Mouse (Mus musculus) ES-CJ7 (cell line): ENCODE results near the gene Sstr1.

ENCODE experiments used
- DNase-seq: peaks from one replicate; pipeline ENCODE4 v3.0.0; 2011; ENCODE audit warnings: low read depth, low spot score

Sstr1 gene

DNA sequence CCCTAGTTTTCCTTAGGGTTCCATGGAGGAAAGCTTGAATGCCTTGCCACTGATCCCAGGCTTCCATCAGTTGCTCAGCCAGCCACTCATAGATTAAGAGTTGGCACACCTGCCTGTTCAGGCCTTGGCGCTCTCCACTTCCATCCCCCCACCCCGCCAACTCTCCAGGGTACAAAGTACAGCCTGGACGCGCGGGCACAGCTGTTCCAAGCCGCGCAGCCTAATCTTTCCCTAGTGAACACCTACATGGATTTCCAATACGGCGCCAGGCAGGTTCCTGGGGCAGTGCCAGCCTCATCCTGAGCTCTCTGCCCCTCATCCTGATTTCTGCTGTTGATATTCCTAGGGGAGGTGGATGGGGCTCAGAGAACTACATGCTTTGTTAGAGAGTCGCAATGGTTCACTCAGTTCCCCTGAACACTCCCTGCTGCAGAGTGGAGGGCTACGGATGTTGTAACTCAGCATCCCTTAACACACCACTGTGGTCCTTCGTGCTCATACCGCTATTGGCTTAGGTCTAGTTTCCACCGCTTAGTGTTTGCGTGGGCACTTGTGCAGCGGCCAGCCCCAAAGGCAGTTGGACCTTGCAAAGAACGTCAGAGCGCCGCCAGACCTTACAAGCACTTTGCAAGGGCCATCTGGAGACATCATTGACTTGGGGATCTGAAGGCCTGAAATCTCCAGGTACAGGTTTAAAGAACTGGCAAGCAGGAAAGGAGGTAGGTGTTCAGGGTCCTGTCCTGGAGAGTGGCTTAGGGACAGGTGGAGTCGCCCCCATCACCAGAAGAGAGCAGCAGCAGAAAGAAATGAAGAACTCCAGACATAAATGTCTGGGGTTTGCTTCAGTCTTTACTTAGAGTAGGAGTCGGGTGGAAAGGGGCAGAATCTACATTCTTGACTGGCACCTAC lies at the start of gene Sstr1:
Gene Sstr1, plus strand, starts transcription at position 610 of the 909 bp plus-strand sequence.
- DNase-seq, result peak; percentile 10

DNA sequence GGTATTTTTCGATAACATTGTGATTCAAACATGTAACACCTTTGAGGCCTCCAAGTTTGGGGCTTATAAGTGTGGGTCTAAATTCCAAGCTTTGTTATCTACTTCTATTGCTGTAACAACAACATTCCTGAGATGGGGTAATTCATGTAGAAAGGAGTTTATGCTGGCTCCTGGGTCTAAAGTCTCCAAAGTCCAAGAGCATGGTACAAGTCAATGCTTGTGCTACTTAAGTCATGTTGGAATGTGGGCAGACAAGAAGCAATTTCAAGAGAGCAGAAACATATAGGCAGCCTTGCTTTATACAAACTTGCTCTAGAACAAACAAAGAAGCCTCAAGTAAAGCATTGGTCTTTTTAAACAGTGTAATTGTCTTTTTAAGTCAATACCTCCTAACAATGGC lies 12.8 kb upstream of the Sstr1 start:
- no peak for DNase-seq

DNA sequence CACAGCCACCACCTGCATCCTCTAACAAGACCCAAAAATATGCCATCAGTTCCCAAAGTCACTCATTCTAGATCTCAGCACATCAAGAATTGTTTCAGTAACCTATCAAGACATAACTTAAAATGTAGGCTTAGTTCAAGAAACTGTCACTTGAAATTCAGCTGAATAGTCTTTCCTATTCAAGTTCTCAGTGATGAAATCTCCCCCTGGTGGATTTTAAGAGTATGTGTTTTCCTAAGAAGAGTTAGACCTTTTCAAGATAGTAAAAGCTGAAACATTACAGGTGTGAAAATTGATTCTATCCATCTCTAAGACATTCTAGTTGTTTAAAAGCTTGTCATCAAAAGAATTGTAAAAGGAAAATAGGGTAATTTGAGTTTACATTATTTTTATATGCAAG lies 10.4 kb upstream of the Sstr1 start:
- peak; percentile 13 for DNase-seq

DNA sequence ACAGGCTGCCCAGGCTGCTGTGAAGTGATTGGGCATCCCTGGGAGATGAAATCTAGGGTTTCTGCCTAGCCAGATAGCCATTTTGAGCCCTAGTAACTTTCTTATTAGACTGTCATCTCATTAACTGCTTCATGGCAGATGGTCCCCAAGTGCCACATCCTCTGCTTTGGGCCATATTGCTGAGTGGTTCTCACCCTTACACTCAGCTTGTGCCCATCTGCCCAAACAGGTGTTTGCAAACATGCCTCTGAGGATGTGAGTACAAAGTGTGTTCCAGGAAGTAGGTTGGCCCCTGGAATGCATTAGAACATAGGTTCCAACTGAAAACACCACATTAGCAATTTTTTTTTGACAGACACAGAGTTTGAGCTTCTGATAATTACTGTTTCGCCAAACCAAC lies 3.6 kb upstream of the Sstr1 start:
- DNase-seq, result no peak

DNA sequence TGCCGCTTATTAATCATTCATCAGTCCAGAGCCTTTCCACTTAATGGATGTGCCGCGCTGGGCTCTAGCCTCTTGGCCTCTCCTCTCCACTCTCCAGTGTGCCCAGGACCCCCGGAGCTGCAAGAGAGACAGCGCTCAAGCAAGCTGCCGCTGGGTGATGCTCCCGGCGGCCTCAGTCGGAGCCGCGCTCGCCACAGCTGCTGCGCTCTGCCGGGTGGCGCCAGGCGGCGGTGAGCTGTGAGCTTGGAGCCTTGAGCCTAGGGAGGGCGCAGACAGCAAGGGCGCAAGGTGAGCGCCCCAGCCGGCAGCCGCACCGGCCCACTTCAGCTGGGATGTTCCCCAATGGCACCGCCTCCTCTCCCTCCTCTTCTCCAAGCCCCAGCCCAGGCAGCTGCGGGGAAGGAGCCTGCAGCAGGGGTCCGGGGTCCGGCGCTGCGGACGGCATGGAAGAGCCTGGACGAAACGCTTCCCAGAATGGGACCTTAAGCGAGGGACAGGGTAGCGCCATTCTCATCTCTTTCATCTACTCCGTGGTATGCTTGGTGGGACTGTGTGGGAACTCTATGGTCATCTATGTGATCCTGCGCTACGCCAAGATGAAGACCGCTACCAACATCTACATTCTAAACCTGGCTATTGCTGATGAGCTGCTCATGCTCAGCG lies 820 bp downstream of the Sstr1 start:
- DNase-seq, result peak; percentile 51

DNA sequence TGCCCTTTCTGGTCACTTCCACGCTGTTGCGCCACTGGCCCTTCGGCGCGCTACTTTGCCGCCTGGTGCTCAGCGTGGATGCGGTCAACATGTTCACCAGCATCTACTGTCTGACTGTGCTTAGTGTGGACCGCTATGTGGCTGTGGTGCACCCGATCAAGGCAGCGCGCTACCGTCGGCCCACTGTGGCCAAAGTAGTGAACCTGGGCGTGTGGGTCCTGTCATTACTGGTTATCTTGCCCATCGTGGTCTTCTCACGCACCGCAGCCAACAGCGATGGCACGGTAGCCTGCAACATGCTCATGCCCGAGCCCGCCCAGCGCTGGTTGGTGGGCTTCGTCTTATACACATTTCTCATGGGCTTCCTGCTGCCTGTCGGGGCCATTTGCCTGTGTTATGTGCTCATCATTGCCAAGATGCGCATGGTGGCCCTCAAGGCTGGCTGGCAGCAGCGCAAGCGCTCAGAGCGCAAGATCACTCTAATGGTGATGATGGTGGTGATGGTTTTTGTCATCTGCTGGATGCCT lies 1.4 kb downstream of the Sstr1 start:
- DNase-seq, result peak; percentile 5

DNA sequence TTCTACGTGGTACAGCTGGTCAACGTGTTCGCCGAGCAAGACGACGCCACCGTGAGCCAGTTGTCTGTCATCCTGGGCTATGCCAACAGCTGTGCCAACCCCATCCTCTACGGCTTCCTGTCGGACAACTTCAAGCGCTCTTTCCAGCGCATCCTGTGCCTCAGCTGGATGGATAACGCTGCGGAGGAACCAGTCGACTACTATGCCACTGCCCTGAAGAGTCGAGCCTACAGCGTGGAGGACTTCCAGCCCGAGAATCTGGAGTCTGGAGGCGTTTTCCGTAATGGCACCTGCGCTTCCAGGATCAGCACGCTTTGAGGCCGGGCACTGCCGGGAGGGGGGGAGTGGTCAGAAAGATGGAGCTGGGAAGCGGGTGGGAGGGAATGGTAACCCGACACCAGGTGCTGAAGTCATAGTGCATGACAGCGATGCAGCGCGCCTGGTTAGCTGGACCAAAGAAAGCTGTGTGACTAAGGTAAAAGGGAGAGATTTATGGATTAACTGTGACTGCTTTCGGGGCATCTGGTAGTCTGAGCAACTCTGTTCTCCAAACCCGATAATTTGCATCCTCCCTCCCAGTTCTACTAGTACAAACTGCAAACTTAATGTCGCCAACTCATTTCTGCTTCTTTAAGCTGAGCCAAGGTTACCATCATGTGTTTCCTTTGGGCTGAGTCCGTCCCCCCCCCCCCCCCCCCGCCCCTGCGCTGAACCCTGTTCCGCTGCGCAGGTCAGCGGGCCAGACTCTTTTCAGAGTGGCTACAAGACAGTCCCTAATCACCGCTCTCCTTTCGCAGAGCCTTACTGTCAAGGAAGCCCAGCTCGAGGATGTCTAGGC lies 2.1 kb downstream of the Sstr1 start:
- DNase-seq, result peak; percentile 73

DNA sequence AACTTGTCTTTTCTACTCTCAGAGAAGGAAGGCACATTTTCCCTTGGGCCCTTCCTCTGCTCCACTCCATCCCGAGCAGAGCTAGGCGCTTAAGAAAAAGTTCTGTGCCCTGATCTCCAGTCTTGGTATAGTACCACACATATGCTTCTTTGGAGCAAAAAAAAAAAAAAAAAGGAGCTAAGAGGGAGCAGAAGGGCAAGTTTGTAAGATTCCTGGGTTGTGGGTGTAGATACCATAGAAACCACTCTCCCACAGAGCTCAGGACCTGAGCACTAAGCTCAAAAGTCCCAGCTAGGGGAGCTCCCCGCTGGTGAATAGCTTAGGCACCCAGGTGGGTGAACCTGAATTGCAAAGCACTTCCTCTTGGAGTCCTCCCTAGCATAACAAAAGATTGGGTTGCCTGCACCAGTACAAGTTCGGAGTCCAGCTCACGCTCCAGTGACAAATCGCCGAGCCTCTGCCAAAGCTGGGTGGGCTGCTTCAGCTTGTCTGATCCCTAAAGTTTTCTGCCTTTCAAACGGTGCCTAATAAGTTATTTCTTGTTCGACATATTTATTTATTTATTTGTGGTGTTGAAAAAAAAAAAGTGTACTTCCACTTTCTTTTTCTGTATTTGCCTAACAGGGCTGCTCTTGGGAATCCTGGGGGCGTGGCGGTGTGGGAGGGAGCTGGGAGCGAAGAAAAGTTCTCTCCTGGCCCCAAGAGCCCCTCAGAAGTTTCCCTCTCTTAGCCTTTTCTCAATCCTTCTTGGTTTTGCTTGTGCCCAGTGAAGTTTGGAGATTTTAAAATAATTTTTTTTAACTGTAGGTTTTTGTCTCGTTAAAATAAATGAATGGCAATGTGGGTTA lies 2.9 kb downstream of the Sstr1 start:
- peak; percentile 74 for DNase-seq

DNA sequence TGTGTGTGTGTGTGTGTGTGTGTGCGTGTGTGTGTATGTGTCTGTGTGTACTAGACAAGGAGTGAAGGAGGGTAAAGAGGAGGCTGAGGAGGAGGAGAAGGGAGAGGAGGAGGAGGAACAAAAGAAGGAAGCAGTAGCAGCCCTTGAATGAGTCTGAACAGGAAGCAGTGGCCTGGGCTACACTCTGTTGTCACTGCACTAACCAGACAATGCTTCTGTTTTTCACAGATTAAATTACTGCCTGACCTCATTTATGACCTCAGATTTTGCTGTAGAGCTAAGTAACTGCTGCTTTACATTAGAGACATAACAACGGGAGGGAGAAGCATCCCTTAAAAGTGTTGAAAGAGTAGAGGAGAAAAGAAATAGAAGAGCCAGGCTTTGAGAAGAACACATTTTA lies 4.6 kb downstream of the Sstr1 start:
- DNase-seq, result no peak

DNA sequence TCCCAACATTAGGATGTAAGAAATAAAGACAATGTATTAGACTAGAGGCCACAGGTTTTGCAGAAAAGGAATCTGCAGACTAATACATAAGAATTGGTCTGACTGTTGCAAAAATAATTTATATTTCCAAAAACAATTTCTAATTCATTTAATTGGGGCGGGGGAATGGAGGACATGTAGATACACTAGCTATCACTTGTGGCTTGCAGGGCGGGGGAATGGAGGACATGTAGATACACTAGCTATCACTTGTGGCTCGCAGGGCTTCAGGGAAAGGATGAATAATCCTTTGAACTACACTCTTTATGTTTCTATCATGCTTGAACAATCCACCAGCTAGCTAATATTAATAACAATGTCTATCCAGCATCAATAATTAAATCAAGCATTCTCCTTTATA lies 7.5 kb downstream of the Sstr1 start:
- peak; percentile 14 for DNase-seq

DNA sequence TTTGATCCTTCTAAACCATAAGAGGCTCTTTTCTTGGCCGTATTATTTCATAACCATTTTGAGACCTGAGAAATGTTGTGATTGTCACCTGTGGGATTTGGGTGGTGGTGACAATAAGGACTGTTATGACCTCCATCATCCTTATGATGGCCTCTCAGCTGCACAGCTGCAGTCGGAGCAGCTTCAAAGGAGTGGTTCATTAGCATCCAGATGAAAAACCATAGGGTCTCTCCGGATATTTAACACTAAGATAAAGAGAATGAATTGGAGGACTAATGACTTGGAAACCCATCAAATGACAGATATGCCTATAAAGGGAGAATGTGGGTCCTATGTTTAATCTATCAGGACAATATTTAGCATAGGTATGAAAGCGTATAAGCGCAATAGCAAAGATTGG lies 14.1 kb downstream of the Sstr1 start:
- no peak for DNase-seq

DNA sequence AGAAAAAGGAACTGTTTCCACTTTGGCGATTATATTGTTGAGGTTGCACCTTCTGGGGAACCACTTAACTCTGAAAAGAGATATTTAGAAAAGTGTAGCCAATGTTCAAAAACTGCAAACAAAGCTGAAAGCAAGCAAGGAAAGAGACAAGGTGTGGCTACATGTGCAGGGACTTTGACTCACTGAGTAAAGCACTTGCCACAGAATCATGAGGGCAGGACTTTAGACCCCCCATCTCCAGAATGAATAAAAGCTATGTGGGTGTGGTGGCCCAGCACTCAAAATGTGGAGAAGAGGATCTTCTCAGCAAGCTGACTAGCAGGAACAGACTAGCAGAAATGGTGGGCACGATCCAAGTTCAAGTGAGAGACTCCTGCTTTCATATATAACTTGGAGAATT lies 20.9 kb downstream of the Sstr1 start:
- no peak for DNase-seq

DNA sequence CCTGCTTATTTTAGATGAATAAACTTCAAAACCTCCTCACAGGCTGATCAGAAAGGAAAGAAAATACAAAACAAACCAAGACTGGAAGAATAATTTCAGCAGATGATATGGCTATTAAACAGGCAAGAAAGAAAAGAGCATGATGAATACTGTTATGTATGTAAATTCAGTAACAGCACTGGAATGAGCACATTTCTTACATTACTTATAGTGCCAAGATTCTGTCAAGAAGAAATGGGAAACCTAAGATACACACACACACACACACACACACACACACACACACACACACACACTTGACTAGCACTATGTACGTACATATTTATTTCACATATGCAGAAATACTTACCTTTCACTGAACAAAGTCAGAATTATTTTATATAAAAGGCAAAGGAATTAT lies 40.3 kb downstream of the Sstr1 start:
- no peak for DNase-seq
